Mouse (Mus musculus) midbrain, embryonic 10.5 days (tissue): ENCODE results near the gene Ntrk2. TPM values are rescaled to one million over a fixed set of nuclear protein-coding genes. Genes with fewer than 3 reads are reported as not detected.

ENCODE experiments used
- DNase-seq: peaks from one replicate; pipeline ENCODE4 v3.0.0-alpha.2; 2017; ENCODE audit warnings: low spot score
- H3K27ac ChIP-seq: fragments of 300-500 bp; sonication (generic); replicated peaks from 2 replicates; pipeline ENCODE4 v1.5.1; 2016; ENCODE audit warnings: mild to moderate bottlenecking
- H3K27me3 ChIP-seq: fragments of 300-500 bp; sonication (generic); 2 replicates; pipeline ENCODE4 v1.6.1; 2016; ENCODE audit warnings: low read depth, mild to moderate bottlenecking; ENCODE audit not compliant: poor library complexity, severe bottlenecking
- H3K36me3 ChIP-seq: fragments of 300-500 bp; sonication (generic); 2 replicates; pipeline ENCODE4 v1.6.1; 2016; ENCODE audit warnings: mild to moderate bottlenecking, moderate library complexity
- H3K4me1 ChIP-seq: fragments of 300-500 bp; sonication (generic); 2 replicates; pipeline ENCODE4 v1.6.1; 2016
- H3K4me3 ChIP-seq: fragments of 300-500 bp; sonication (generic); 2 replicates; pipeline ENCODE4 v1.5.1; 2016; ENCODE audit warnings: mild to moderate bottlenecking, moderate library complexity
- H3K9me3 ChIP-seq: fragments of 300-500 bp; sonication (generic); replicated peaks from 2 replicates; pipeline ENCODE4 v1.6.1; 2016; ENCODE audit warnings: mild to moderate bottlenecking
- WGBS: fragments of 180-500 bp; shearing (Covaris S2); methylation state at CpG from one replicate; pipeline ENCODE4 v1.1.7; 2016; 5-methylcytosine and 5-hydroxymethylcytosine counted together
- polyA plus RNA-seq: library from polyadenylated mRNA; unstranded; fragments of >200 nt; fragmentation: Nextera tagmentation; extraction: Ambion mirVana; gene quantifications from 2 replicates; pipeline ENCODE4 v1.2.1, GENCODE M21; 2016

The Ntrk2 gene
- polyA plus RNA-seq, 1 experiment from 2014 or later, result 14.8 TPM

DNA sequence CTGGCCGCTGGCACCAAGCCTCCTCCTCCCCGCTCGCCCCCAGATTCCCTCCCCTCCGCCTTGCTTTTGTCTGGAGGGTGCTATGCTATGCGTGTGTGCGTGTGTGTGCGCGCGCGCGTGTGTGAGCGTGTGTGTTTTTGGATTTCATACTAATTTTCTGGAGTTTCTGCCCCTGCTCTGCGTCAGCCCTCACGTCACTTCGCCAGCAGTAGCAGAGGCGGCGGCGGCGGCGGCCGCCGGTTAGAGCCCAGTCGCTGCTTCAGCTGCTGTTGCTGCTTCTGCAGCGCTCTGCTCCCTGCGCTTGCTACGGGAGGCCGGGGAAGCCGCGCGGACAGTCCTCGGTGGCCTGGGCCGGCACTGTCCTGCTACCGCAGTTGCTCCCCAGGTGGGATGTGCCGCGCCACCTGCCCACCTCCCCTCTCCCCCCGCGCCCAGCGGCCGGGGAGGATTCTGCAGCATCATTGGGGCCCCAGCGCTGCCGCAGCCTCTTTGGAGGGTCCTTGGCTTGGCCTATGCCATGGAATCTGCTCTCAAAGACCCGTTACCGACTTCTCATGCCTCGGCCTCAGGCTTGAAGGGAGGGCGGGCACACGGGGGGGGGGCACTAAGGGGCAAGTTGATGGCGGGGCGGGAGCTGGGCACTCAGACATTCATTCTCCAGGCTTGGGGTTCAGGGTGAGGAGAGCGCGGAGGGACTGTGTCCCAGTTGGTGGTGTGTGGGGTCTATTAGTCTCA, 1.4 kb downstream of the Ntrk2 start:
- H3K27me3 ChIP-seq, result peaks cover 71% of the 10 kb centered on the region
- peaks cover 41% of the 10 kb centered on the region for H3K4me1 ChIP-seq
- peak overlapping the region; percentile 86 for H3K4me3 ChIP-seq
- H3K27ac ChIP-seq, result peak overlapping the region; percentile 84
- peaks cover 4% of the 10 kb centered on the region; the same call in 1 of the 2 replicates for H3K9me3 ChIP-seq
- WGBS, result 1% methylated on average over 50 of the region's 50 CpGs
- H3K36me3 ChIP-seq, result no peaks in the 10 kb centered on the region
- DNase-seq, result peak; percentile 79

GRCm38 (mm10) chr13:58808381-58808821, 2.0 kb downstream of the Ntrk2 start:
- no peaks in the 10 kb centered on the region for H3K36me3 ChIP-seq
- peak overlapping the region; percentile 84 for H3K27ac ChIP-seq
- H3K9me3 ChIP-seq, result peaks cover 4% of the 10 kb centered on the region; the same call in 1 of the 2 replicates
- peaks cover 71% of the 10 kb centered on the region for H3K27me3 ChIP-seq
- 1% methylated on average over 32 of the region's 32 CpGs for WGBS
- H3K4me3 ChIP-seq, result peak overlapping the region; percentile 86
- peak; percentile 70 for DNase-seq
- peaks cover 41% of the 10 kb centered on the region for H3K4me1 ChIP-seq

GRCm38 (mm10) chr13:58809930-58810329, 3.6 kb downstream of the Ntrk2 start:
- H3K9me3 ChIP-seq, result no peaks in the 10 kb centered on the region
- H3K36me3 ChIP-seq, result no peaks in the 10 kb centered on the region
- no peak for DNase-seq
- WGBS, result 77% methylated on average over 8 of the region's 8 CpGs
- peaks cover 41% of the 10 kb centered on the region for H3K4me1 ChIP-seq
- H3K27ac ChIP-seq, result no peak overlapping the region
- peaks cover 64% of the 10 kb centered on the region for H3K27me3 ChIP-seq
- peak overlapping the region; percentile 86 for H3K4me3 ChIP-seq

DNA sequence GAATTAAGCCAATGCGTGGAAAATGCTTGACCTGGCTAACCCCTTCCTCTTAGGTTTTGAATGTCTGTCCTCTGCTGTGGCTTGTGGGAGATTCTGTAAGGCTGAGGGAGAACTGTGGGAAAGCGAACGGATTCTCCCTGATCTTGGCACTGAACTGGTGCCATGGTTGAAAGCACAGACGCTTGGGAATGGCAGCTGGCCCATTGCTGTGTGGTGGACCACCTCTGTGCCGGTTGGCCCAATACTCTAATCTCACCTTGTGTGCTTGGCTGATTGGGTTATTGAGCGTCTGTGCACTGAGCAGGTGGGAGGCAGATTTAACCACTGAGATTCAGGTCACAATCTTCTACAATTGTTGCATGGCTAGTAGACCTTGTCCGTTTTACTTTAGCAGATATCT, 18.4 kb downstream of the Ntrk2 start:
- H3K36me3 ChIP-seq, result peaks cover 13% of the 10 kb centered on the region; the same call in 1 of the 2 replicates
- peaks cover 6% of the 10 kb centered on the region; the same call in 1 of the 2 replicates for H3K9me3 ChIP-seq
- H3K4me3 ChIP-seq, result no peak overlapping the region
- no peak for DNase-seq
- H3K4me1 ChIP-seq, result peaks cover 26% of the 10 kb centered on the region
- H3K27me3 ChIP-seq, result no peaks in the 10 kb centered on the region
- WGBS, result 92% methylated on average over 7 of the region's 7 CpGs
- H3K27ac ChIP-seq, result no peak overlapping the region

DNA sequence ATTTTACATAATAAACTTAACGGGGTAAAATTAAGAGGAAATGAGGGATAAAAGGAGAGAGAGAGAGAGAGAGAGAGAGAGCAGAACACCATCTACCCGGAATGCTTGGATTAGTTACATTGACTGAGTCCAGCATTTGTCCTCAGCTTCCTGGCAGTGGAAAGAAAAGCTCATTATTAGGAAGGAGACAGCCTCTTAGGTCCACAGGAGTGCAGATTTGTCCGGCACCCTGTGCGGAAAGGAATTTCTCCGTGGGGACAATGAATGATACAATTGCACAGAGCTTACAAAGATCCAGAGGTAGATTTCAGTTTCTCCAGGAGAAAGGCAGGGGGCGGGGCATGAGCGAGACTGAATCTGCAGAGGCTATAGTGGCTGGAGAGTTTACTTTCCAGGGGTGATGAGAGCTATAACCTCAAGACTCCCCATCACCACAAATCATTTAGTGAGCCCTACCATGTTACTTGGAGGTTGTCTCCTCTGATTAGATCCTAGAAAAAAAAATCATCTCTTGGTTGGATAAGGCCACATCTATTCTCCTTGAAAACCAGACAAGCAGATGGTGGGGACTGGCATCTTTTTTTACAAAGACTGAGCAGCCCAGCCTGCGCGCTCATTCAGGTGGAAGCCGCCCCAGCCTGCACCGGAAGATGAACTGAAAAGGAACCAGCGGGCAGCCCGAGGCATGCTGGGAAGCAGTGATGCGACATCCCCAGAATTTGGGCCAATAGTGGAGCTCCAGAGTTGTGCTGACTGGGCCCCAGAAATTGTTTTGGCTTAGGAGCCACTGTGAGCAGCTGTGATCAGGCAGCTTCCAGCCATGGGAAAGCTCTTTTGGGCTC, 20.2 kb downstream of the Ntrk2 start:
- DNase-seq, result no peak
- Histone ChIP-seq H3K9me3 (peaks cover 6% of the 10 kb centered on the region; the same call in 1 of the 2 replicates), H3K4me3 (no peak overlapping the region), H3K4me1 (peaks cover 29% of the 10 kb centered on the region), H3K27ac (peak overlapping the region; percentile 49), H3K27me3 (no peaks in the 10 kb centered on the region), H3K36me3 (peaks cover 5% of the 10 kb centered on the region; the same call in 1 of the 2 replicates)
- 42% methylated on average over 14 of the region's 14 CpGs for WGBS

GRCm38 (mm10) chr13:58831999-58832398, 25.6 kb downstream of the Ntrk2 start:
- peak overlapping the region; percentile 59; the same call in 1 of the 2 replicates for H3K27ac ChIP-seq

GRCm38 (mm10) chr13:58834726-58835125, 28.4 kb downstream of the Ntrk2 start:
- Histone ChIP-seq H3K36me3 (no peaks in the 10 kb centered on the region), H3K4me3 (no peak overlapping the region), H3K4me1 (peaks cover 12% of the 10 kb centered on the region), H3K27me3 (no peaks in the 10 kb centered on the region), H3K9me3 (no peaks in the 10 kb centered on the region), H3K27ac (no peak overlapping the region)
- no peak for DNase-seq
- 80% methylated on average over 4 of the region's 4 CpGs for WGBS

More at GRCm38 (mm10) chr13:58831999-58832398, 25.6 kb downstream of the Ntrk2 start:
- Histone ChIP-seq H3K9me3 (peaks cover 6% of the 10 kb centered on the region; the same call in 1 of the 2 replicates), H3K27me3 (no peaks in the 10 kb centered on the region), H3K36me3 (peaks cover 5% of the 10 kb centered on the region; the same call in 1 of the 2 replicates), H3K4me1 (peaks cover 22% of the 10 kb centered on the region), H3K4me3 (no peak overlapping the region)
- DNase-seq, result no peak
- WGBS, result 62% methylated on average over 4 of the region's 4 CpGs

DNA sequence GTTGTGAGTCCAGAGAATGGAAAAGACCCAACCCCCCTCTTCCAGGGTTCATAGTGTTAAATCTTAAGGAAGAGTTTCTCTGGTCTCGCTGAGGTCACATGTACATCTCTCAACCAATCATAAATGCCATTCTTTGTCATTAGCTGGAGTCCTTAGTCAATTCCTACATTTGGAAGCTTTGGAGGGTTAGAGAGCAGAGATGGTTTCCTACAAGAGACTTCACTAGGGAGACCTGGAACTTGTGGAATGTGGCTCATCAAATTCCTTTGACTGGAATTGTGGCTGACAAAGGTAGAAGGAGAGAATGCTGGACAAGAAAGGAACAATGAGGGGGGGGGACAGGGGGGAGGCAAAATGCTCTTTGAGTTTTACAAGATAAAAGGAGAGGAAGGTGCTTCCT, 30.5 kb downstream of the Ntrk2 start:
- no peak for DNase-seq
- H3K4me3 ChIP-seq, result no peak overlapping the region

DNA sequence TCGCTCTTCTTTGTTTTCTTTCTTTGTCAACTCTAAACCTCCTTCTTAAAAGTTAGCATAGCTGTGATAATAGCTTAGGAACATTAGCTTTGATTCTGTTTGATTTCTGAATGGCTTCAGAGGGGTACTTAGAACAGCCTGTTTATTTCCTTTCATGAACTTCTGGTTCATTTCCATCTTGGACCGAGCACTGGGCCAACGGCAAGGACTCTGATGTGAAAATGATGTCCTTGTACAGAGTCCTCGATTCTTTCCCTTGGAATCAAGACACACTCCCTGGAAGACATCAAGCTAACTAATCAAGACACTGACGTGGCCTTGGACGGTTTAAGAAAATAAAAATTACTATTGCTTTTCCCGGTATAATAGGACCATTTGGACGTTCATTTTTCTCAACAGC, 31.7 kb downstream of the Ntrk2 start:
- Histone ChIP-seq H3K4me1 (peaks cover 14% of the 10 kb centered on the region), H3K27ac (no peak overlapping the region), H3K9me3 (no peaks in the 10 kb centered on the region), H3K4me3 (no peak overlapping the region), H3K27me3 (no peaks in the 10 kb centered on the region), H3K36me3 (no peaks in the 10 kb centered on the region)
- 92% methylated on average over 8 of the region's 8 CpGs for WGBS
- no peak for DNase-seq

More for the DNA sequence above, 30.5 kb downstream of the Ntrk2 start:
- WGBS, result 96% methylated on average over 1 of the region's 1 CpGs
- Histone ChIP-seq H3K27ac (no peak overlapping the region), H3K27me3 (no peaks in the 10 kb centered on the region), H3K9me3 (no peaks in the 10 kb centered on the region), H3K36me3 (no peaks in the 10 kb centered on the region), H3K4me1 (peaks cover 20% of the 10 kb centered on the region)

DNA sequence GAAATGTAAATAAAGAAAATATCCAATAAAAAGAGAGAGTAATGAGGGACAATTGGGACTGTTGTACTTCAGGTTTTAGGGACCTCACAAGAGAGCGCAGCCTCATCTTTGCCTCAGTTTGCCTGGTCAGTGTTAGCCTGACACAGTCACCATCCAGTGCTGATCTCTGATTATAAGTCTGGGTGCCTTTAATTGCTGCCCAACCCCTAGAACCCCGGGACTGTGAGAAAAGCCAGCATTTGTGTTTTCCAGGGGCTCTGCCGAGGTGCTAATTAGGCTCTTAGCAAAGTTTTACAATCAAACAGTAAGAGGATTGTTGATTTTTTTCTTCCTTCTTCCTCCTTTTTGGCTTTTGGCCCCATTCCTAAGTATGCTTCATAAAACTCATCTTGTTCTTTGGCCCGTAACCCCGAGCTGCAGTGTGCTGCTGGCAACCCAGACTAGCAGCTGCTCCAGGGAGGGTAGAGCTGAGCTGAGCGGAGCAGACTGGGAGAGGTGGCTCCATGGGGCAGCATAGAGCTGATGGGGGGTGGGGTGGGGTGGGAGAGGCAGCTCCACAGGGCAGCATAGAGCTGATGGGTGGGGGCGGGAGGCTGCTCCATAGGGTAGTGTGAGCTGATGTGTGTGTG, 34.5 kb downstream of the Ntrk2 start:
- H3K36me3 ChIP-seq, result no peaks in the 10 kb centered on the region
- no peaks in the 10 kb centered on the region for H3K27me3 ChIP-seq
- no peaks in the 10 kb centered on the region for H3K9me3 ChIP-seq
- DNase-seq, result no peak
- no peak overlapping the region for H3K4me3 ChIP-seq
- H3K27ac ChIP-seq, result peak overlapping the region; percentile 4; the same call in 1 of the 2 replicates
- 43% methylated on average over 6 of the region's 7 CpGs for WGBS
- peaks cover 26% of the 10 kb centered on the region for H3K4me1 ChIP-seq

- no peak for DNase-seq
- Histone ChIP-seq H3K4me3 (no peak overlapping the region), H3K9me3 (peaks cover 4% of the 10 kb centered on the region; the same call in 1 of the 2 replicates), H3K27me3 (no peaks in the 10 kb centered on the region), H3K27ac (no peak overlapping the region), H3K36me3 (peaks cover 17% of the 10 kb centered on the region), H3K4me1 (peaks cover 37% of the 10 kb centered on the region)
- 87% methylated on average over 9 of the region's 9 CpGs for WGBS
Measured at GRCm38 (mm10) chr13:58843826-58844225, 37.5 kb downstream of the Ntrk2 start.

DNA sequence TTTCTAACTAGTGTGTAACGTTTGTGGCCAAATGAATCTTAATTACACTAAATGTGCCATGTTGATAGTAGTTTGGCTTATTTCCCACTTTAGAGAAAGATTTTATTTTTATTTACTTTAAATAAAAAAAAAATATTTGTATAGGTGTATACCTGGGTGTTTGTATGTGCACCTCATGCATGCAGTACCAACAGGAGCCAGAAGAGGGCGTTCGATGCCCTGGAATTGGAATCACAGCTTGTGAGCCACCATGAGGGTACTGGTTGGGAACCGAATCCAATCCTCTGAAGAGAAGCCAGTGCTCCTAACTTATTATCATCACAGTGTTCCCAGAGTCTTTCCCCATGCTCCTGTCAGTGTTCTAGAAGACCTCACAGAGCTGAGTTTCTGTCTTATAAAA, 42.2 kb downstream of the Ntrk2 start:
- peaks cover 4% of the 10 kb centered on the region; the same call in 1 of the 2 replicates for H3K9me3 ChIP-seq
- H3K36me3 ChIP-seq, result peaks cover 18% of the 10 kb centered on the region
- 87% methylated on average over 4 of the region's 4 CpGs for WGBS
- H3K27me3 ChIP-seq, result no peaks in the 10 kb centered on the region
- H3K4me3 ChIP-seq, result no peak overlapping the region
- H3K4me1 ChIP-seq, result peaks cover 23% of the 10 kb centered on the region
- H3K27ac ChIP-seq, result no peak overlapping the region
- no peak for DNase-seq
